Mouse (Mus musculus) ES-E14 (cell line): ENCODE data around the gene Cdc42bpg. TPM values are rescaled to one million over a fixed set of nuclear protein-coding genes. Genes with fewer than 3 reads are reported as not detected.
"Not testable (repeated sequence)": the region's sequence is repeated elsewhere in the genome, so short reads cannot be mapped to it uniquely, and the experiment has no call there.

Experiments used
- DNase-seq: peaks from one replicate; pipeline ENCODE4 v3.0.0-alpha.2; 2013; ENCODE audit warnings: low read depth, low spot score
- H3K27ac ChIP-seq: 2 replicates; pipeline ENCODE4 v1.5.1; 2012; ENCODE audit warnings: low read depth, mild to moderate bottlenecking, low read length, moderate library complexity, mixed read lengths; ENCODE audit not compliant: poor library complexity, insufficient read depth, severe bottlenecking
- H3K36me3 ChIP-seq: 2 replicates; pipeline ENCODE4 v1.6.1; 2012; ENCODE audit warnings: mild to moderate bottlenecking, low read length, moderate library complexity, mixed read lengths; ENCODE audit not compliant: control insufficient read depth, poor library complexity, insufficient read depth, severe bottlenecking
- H3K4me1 ChIP-seq, 2 experiments: fragments of 150-350 bp in 1 of 2; sonication (generic) in 1 of 2; 2 replicates each; pipeline ENCODE4 v1.6.1; 2012; ENCODE audit warnings: low read length in 2 of 2, mild to moderate bottlenecking in 1 of 2, mixed read lengths in 1 of 2; ENCODE audit not compliant: control insufficient read depth in 2 of 2, insufficient read depth in 2 of 2, poor library complexity in 1 of 2
- H3K4me3 ChIP-seq, 2 experiments: fragments of 150-350 bp in 1 of 2; sonication (generic) in 1 of 2; 2 replicates each; pipeline ENCODE4 v1.5.1; 2012; ENCODE audit warnings: low read length in 2 of 2, low read depth in 1 of 2, mild to moderate bottlenecking in 1 of 2, mixed read lengths in 1 of 2; ENCODE audit not compliant: insufficient read depth in 1 of 2, poor library complexity in 1 of 2, severe bottlenecking in 1 of 2
- H3K9ac ChIP-seq: 2 replicates; pipeline ENCODE4 v1.6.1; 2012; ENCODE audit warnings: low read depth, mild to moderate bottlenecking, low read length, mixed read lengths; ENCODE audit not compliant: poor library complexity, insufficient read depth, severe bottlenecking
- H3K9me3 ChIP-seq: fragments of 150-350 bp; sonication (generic); 2 replicates; pipeline ENCODE4 v1.6.1; 2012; ENCODE audit warnings: low read depth, mild to moderate bottlenecking, low read length; ENCODE audit not compliant: control insufficient read depth, insufficient read depth
- CHD2 ChIP-seq: IDR thresholded peaks from 2 replicates; pipeline ENCODE4 v1.6.1; 2014; ENCODE audit warnings: mild to moderate bottlenecking, low read depth, low read length, inconsistent platforms
- HCFC1 ChIP-seq: IDR thresholded peaks from 2 replicates; pipeline ENCODE4 v1.6.1; 2012; ENCODE audit warnings: low read length, inconsistent platforms, borderline replicate concordance; ENCODE audit not compliant: insufficient read depth
- MAFK ChIP-seq: IDR thresholded peaks from 2 replicates; pipeline ENCODE4 v1.6.1; 2014; ENCODE audit warnings: mild to moderate bottlenecking, low read depth, low read length, inconsistent platforms; ENCODE audit not compliant: insufficient read depth
- ZC3H11A ChIP-seq: IDR thresholded peaks from 2 replicates; pipeline ENCODE4 v1.6.1; 2012; ENCODE audit warnings: low read depth, mild to moderate bottlenecking, inconsistent platforms, low read length, borderline replicate concordance
- ZNF384 ChIP-seq: IDR thresholded peaks from 2 replicates; pipeline ENCODE4 v1.6.1; 2012; ENCODE audit warnings: low read depth, low read length, inconsistent platforms
- in situ Hi-C, 2 experiments: fragments of 600-800 bp; cut with MboI; formaldehyde crosslinking; loops; one replicate each; pipeline ENCODE4 v1.15.1; 2025; ENCODE audit warnings: low sequenced_read_pairs in 2 of 2, inconsistent platforms in 1 of 2; ENCODE audit not compliant: unreplicated experiment in 2 of 2
- total RNA-seq: library from RNA; depleted of rRNA; stranded (reverse); fragments of 300-350 nt; gene quantifications from 2 replicates; pipeline ENCODE4 v1.2.3, GENCODE M21; 2012

The Cdc42bpg gene
- total RNA-seq, 1 experiment: 35.5 TPM

DNA sequence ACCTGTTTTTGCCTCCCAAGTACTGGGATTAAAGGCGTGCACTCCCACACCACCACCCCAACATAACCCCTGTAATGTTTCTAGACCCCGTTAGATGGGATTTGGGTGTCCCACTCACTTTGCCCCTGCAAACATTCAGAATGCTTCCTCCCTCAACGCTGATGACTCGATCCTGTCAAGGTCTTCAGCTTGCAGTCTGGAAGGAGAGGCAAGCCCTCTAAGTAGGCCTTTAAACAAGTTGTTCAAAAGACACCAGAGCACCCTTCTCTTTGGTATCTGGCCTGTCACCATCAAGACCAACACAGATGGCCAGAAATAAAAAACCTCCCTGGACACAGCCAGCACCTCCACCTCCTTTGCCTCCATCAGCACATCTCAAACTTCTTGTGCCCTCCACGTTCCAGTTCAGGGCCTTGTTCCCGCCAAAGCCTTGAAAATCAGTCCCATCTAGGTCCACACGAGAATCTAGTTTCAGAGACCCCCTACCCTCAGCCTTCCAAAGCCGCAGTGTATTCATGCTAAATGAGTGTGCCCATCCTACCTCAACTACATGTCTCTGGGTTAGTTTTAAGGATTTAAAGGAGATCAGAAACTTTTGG, 640 bp upstream of the Cdc42bpg start:
- no peak for TF ChIP-seq ZNF384
- TF ChIP-seq ZC3H11A: no peak
- no peak for TF ChIP-seq CHD2
- no peak for TF ChIP-seq HCFC1
- TF ChIP-seq MAFK: no peak
- peaks cover 15% of the 10 kb centered on the region for H3K36me3 ChIP-seq
- peak overlapping the region; percentile 83; the same call in 1 of the 2 replicates for H3K9ac ChIP-seq
- H3K9me3 ChIP-seq: no peaks in the 10 kb centered on the region
- in situ Hi-C loops: no loop called here
- peaks cover 15 to 37% of the 10 kb centered on the region in 2 experiments for H3K4me1 ChIP-seq
- DNase-seq: no peak
- H3K4me3 ChIP-seq: peak overlapping the region; percentile 76 to 81
- H3K27ac ChIP-seq: no peak overlapping the region

DNA sequence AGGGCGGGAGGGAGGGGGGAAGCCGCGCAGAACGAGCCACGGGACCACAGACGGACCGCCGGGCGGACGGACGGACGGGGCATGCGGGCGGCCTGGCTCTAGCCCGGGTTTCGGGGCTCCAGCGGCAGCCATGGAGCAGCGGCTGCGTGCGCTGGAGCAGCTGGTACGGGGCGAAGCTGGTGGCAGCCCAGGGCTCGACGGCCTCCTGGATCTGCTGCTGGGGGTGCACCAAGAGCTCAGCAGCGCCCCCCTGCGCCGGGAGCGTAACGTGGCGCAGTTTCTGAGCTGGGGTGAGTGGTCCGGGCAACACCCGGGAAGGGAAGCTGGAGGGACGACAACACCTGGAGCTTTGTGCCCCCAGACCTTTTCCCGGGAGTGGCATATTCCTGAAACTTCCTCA, 330 bp downstream of the Cdc42bpg start:
- no peak for TF ChIP-seq CHD2
- TF ChIP-seq HCFC1: peak; percentile 60; the same call in 1 of the 2 replicates
- peaks cover 15 to 31% of the 10 kb centered on the region in 2 experiments for H3K4me1 ChIP-seq
- in situ Hi-C loops: no loop called here
- peak overlapping the region; percentile 57 for H3K27ac ChIP-seq
- no peaks in the 10 kb centered on the region for H3K9me3 ChIP-seq
- peaks cover 25% of the 10 kb centered on the region for H3K36me3 ChIP-seq
- peak; percentile 81 for DNase-seq
- peak overlapping the region; percentile 76 to 81 for H3K4me3 ChIP-seq
- H3K9ac ChIP-seq: peak overlapping the region; percentile 76

DNA sequence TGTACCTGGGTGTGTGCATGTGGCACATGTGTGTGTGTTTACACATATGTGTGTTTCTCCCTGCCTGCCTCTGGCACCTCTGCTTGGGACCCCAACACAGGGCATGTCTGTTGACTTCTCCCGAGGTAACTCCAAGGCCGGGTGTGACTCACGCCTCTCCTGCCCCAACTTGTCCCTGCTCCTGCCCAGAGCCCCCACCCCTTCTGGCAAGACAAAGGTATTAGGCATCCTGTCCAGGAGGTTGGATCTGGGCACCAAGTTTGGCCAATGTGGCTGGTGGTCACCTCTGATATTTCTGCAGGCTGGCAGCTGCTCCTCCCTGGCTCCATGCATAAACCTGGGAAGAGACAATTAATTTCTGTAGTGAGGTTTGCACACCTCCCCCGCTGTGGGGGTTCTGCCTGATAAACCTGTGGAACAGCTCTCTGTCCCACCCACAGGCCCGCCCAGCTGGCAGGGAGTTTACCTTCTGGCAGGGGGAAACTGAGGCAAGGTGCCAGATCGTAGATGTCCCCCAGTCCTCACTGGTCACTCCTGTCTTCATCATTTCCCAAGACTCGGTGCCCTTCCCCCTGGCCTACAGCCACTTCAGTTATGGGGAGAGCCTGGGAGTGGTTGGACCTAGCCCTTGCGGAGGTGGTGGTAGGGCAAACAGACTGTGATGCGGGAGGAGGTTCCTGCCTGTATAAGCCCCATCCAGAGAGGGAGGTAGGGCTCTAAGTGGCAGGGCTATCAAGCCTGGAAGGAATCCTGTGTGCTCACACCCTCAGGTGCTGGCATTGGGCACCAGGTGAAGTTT, 1.7 kb downstream of the Cdc42bpg start:
- DNase-seq: no peak
- H3K27ac ChIP-seq: peak overlapping the region; percentile 57; the same call in 1 of the 2 replicates
- in situ Hi-C loops: no loop called here

DNA sequence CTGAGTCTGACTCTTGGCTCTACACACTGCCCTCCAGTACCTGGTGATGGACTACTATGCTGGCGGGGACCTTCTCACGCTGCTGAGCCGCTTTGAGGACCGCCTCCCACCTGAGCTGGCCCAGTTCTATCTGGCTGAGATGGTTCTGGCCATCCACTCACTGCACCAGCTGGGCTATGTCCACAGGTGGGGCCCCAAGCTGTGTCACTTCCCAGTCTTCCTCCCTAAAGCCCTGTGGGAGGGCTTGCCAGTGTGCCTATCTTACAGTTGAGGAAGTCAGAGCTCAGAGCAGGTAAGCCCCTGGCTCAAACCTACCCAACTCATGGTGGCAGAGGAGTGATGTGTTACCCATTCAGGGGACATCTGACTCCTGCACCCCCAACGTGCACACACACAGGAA, 3.9 kb downstream of the Cdc42bpg start:
- H3K36me3 ChIP-seq: peaks cover 58% of the 10 kb centered on the region
- DNase-seq: no peak
- in situ Hi-C loops: no loop called here
- H3K9ac ChIP-seq: no peak overlapping the region
- no peaks in the 10 kb centered on the region for H3K9me3 ChIP-seq
- no peak overlapping the region for H3K4me3 ChIP-seq
- H3K27ac ChIP-seq: no peak overlapping the region
- peaks cover 6 to 19% of the 10 kb centered on the region in 2 experiments; a peak in 3 of 4 replicates for H3K4me1 ChIP-seq
- no peak for TF ChIP-seq ZC3H11A
- no peak for TF ChIP-seq HCFC1
- TF ChIP-seq ZNF384: no peak
- no peak for TF ChIP-seq MAFK
- no peak for TF ChIP-seq CHD2

More for the DNA sequence above, 1.7 kb downstream of the Cdc42bpg start:
- peak overlapping the region; percentile 76 to 81; a peak in 3 of 4 replicates for H3K4me3 ChIP-seq
- peaks cover 9 to 22% of the 10 kb centered on the region in 2 experiments; a peak in 3 of 4 replicates for H3K4me1 ChIP-seq
- peaks cover 35% of the 10 kb centered on the region for H3K36me3 ChIP-seq
- peak overlapping the region; percentile 76 for H3K9ac ChIP-seq
- no peaks in the 10 kb centered on the region for H3K9me3 ChIP-seq
- TF ChIP-seq HCFC1 (no peak), CHD2 (no peak), MAFK (no peak), ZNF384 (no peak), ZC3H11A (no peak)

DNA sequence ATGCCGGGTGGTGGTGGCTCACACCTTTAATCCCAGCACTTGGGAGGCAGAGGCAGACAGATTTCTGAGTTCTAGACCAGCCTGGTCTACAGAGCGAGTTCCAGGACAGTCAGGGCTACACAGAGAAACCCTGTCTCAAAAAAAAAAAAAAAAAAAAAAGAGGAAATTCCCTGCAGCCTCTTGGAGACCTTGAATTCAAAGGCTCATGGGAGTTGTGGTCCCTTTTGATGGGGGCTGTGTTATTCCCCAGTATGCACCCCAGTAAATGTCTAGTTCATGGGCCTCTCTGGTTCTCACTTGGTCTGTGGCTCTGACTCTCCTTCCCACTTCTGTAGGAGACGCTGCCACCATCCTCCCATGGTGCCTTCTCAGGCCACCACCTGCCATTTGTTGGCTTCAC, 5.5 kb downstream of the Cdc42bpg start:
- DNase-seq, H3K9ac ChIP-seq, H3K4me3 ChIP-seq, H3K27ac ChIP-seq, in situ Hi-C loops, H3K9me3 ChIP-seq: not testable (repeated sequence)
- H3K36me3 ChIP-seq: peaks cover 74% of the 10 kb centered on the region
- H3K4me1 ChIP-seq: peaks cover 8 to 20% of the 10 kb centered on the region in 2 experiments; a peak in 3 of 4 replicates
